Mouse (Mus musculus): ENCODE data around the gene Tor2a. TPM values are rescaled to one million over a fixed set of nuclear protein-coding genes. Genes with fewer than 3 reads are reported as not detected.
A peak's percentile ranks its signal among the peaks of the same experiment; 100 is the strongest.

Gene Tor2a
- polyA plus RNA-seq, 1 experiment from 2014 or later: 73.1 TPM

DNA sequence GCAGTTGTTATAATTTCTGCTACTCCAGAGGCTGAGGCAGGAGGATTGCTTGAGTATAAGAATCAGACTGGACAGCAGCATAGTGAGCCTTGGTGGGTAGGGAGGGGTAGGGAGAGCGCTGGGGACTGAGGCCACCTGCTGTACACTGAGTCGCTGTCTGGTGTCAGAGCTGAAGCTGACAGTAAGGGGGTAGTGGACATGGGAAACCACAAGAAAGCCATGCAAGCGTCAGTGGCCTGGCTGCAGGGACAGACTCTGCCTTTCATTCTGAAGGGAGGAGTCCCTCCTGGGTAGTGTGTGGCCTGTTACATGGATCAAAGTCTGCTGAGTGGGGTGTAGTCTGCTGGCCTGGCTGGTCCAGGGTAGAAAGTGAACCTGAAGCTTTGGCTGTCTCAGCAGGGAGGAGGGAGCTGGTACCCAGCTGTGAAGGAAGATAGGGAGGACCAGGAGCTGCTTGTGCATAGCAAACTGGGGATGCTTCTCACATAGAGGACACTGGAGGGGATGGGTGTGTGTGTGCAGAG is 20.7 kb upstream of the Tor2a start:
- no peak overlapping the region for H3K27ac ChIP-seq (ENCODE audit: low read length)
- H3K4me2 ChIP-seq (ENCODE audit: low read depth, low read length): no peak overlapping the region
- H3K4me3 ChIP-seq (ENCODE audit: low read length): no peak overlapping the region
- H3K36me3 ChIP-seq (ENCODE audit: control insufficient read depth, insufficient read depth, low read length): 0 out of 2 replicates have a peak, but pooled peaks cover 2% of the 10 kb centered on the region
- WGBS: 53% methylated on average over 3 of the region's 3 CpGs
- H3K9ac ChIP-seq (ENCODE audit: low read depth, low read length): 0 out of 2 replicates have a peak overlapping the region, but pooled peaks have one; percentile 20
- peak; percentile 70 for ATAC-seq
- no peaks in the 10 kb centered on the region for H3K9me3 ChIP-seq (ENCODE audit: control insufficient read depth, low read length)
- H3K4me1 ChIP-seq (ENCODE audit: control insufficient read depth, insufficient read depth, low read length): peaks cover 29% of the 10 kb centered on the region
- peaks cover 4% of the 10 kb centered on the region for H3K27me3 ChIP-seq (replicated peaks; ENCODE audit: control insufficient read depth, insufficient read depth, low read length)

DNA sequence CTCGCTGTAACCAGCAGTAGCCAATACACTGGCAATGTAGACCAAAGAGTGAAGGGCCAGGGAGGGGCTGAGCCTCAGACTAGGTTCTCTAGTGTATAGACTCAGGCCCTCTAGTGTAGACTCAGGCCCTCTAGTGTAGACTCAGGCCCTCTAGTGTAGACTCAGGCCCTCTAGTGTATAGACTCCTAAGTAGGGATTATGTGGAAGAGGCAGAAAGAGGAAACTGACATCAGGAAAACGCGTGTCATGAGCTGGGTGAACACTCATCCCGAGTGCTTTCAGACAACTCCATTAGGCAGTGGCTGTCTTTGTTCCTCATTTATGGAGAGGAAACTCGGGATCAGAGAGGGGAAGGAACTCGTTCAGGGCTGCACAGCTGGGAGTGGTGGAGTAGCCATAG is 20.0 kb upstream of the Tor2a start:
- no peak for ATAC-seq
- Histone ChIP-seq H3K4me3 (ENCODE audit: low read length) (no peak overlapping the region), H3K4me1 (ENCODE audit: control insufficient read depth, insufficient read depth, low read length) (peaks cover 36% of the 10 kb centered on the region), H3K4me2 (ENCODE audit: low read depth, low read length) (no peak overlapping the region), H3K9ac (ENCODE audit: low read depth, low read length) (0 out of 2 replicates have a peak overlapping the region, but pooled peaks have one; percentile 20), H3K27me3 (replicated peaks; ENCODE audit: control insufficient read depth, insufficient read depth, low read length) (peaks cover 10% of the 10 kb centered on the region), H3K36me3 (ENCODE audit: control insufficient read depth, insufficient read depth, low read length) (0 out of 2 replicates have a peak, but pooled peaks cover 2% of the 10 kb centered on the region), H3K9me3 (ENCODE audit: control insufficient read depth, low read length) (no peaks in the 10 kb centered on the region), H3K27ac (ENCODE audit: low read length) (no peak overlapping the region)
- WGBS: 56% methylated on average over 6 of the region's 6 CpGs

DNA sequence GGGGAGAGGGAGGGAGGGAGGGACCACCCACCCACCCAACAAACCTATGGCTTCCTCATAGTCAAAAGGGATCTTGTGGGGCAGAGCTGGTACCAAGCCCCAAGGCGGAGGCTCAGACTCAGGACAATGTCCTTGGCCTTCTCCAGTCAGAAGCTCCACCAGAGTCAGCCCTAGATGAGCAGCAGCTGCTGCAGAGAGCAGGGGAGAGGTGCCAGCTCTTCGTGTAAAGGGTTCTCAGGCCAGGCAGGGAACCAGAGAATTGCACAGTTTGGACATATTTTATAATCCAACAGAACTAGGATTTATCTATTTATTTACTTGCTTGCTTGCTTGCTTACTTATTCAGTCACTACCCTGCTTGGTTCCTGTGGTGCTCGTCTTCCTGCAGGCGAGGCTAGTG is 17.7 kb upstream of the Tor2a start:
- no peak overlapping the region for H3K4me3 ChIP-seq (ENCODE audit: low read length)
- no peak overlapping the region for H3K27ac ChIP-seq (ENCODE audit: low read length)
- H3K27me3 ChIP-seq (replicated peaks; ENCODE audit: control insufficient read depth, insufficient read depth, low read length): peaks cover 19% of the 10 kb centered on the region
- no peaks in the 10 kb centered on the region for H3K9me3 ChIP-seq (ENCODE audit: control insufficient read depth, low read length)
- H3K36me3 ChIP-seq (ENCODE audit: control insufficient read depth, insufficient read depth, low read length): 0 out of 2 replicates have a peak, but pooled peaks cover 2% of the 10 kb centered on the region
- ATAC-seq: no peak
- 72% methylated on average over 4 of the region's 4 CpGs for WGBS
- H3K4me1 ChIP-seq (ENCODE audit: control insufficient read depth, insufficient read depth, low read length): peaks cover 39% of the 10 kb centered on the region
- no peak overlapping the region for H3K9ac ChIP-seq (ENCODE audit: low read depth, low read length)
- H3K4me2 ChIP-seq (ENCODE audit: low read depth, low read length): no peak overlapping the region

DNA sequence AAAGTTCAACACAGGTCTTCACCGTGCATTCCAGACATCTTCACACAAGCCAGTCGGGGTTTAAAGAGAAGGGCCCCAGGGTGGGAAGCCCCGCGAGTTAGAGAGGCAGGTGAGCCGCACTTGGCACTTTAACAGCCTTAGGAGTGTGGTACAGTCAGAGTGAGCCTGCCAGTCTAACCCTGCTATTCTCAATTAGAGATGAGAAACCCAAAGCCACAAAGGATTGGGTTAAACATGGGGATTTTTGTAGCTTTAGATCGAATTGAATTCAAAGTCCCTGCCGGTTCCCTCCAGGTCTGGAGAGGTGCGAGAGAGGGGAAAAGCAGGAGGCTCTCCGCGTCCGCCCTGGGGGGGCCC is 16.1 kb upstream of the Tor2a start, which contains the start of gene 6330409D20Rik:
Gene 6330409D20Rik, minus strand, starts transcription at position 101 of the 357 bp plus-strand sequence.
- ATAC-seq: no peak
- Histone ChIP-seq H3K4me3 (ENCODE audit: low read length) (peak within 1 kb of the TSS; percentile 48), H3K4me1 (ENCODE audit: control insufficient read depth, insufficient read depth, low read length) (peaks cover 30% of the 10 kb centered on the region), H3K9ac (ENCODE audit: low read depth, low read length) (peak within 1 kb of the TSS; percentile 64), H3K36me3 (ENCODE audit: control insufficient read depth, insufficient read depth, low read length) (0 out of 2 replicates have a peak, but pooled peaks cover 2% of the 10 kb centered on the region), H3K9me3 (ENCODE audit: control insufficient read depth, low read length) (no peaks in the 10 kb centered on the region), H3K27ac (ENCODE audit: low read length) (no peak within 1 kb of the TSS), H3K27me3 (replicated peaks; ENCODE audit: control insufficient read depth, insufficient read depth, low read length) (peaks cover 19% of the 10 kb centered on the region), H3K4me2 (ENCODE audit: low read depth, low read length) (peak within 1 kb of the TSS; percentile 84)
- 12% methylated on average over 11 of the region's 11 CpGs for WGBS

DNA sequence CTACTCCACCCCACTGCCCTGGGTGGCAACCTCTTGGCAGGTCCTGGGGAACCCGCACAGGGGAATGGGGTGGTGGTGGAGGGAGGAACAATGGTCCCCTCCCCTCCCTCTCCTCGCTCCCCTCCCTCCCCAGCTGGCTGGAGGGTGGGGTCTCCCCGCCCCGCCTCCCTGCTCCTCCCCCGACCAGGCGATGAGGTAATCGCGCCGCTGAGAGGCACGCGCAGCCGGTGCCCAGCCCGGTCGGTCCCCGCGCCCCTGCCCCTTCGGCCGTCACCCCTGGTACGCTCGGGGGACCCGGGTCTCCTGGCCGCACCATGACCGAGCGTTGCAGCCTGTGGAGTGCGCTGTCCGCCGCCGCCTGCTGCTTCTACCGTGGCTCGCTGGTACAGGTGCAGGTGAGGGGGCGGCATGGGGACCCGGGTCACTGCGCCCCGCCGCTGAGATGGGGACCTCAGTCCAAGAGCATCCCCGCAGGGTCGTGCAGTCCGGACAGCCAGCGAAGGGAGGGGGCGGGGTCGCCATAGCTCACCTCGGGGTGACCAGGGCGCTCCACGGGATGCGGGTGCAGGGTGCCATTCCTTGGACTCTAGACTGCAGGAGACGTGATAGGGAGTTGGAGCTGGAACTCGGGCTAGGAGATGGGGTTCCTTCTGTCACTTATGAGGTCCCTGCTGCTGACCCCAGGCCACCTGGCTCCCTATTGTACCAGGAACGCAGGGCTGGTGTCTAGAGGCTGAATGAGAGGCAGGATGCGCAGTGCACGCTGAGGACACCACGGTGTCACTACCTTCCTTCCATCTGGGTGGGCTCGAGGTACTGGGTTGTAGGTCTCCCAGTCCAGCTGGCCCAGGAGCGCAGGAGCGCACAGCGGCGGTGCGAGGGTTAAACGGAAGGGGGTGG is 15.5 kb upstream of the Tor2a start:
- H3K36me3 ChIP-seq (ENCODE audit: control insufficient read depth, insufficient read depth, low read length): 0 out of 2 replicates have a peak, but pooled peaks cover 2% of the 10 kb centered on the region
- peak; percentile 27 for ATAC-seq
- peaks cover 19% of the 10 kb centered on the region for H3K27me3 ChIP-seq (replicated peaks; ENCODE audit: control insufficient read depth, insufficient read depth, low read length)
- no peak overlapping the region for H3K27ac ChIP-seq (ENCODE audit: low read length)
- no peaks in the 10 kb centered on the region for H3K9me3 ChIP-seq (ENCODE audit: control insufficient read depth, low read length)
- peaks cover 26% of the 10 kb centered on the region for H3K4me1 ChIP-seq (ENCODE audit: control insufficient read depth, insufficient read depth, low read length)
- peak overlapping the region; percentile 64 for H3K9ac ChIP-seq (ENCODE audit: low read depth, low read length)
- H3K4me3 ChIP-seq (ENCODE audit: low read length): peak overlapping the region; percentile 48
- peak overlapping the region; percentile 84 for H3K4me2 ChIP-seq (ENCODE audit: low read depth, low read length)
- 5% methylated on average over 53 of the region's 58 CpGs for WGBS

DNA sequence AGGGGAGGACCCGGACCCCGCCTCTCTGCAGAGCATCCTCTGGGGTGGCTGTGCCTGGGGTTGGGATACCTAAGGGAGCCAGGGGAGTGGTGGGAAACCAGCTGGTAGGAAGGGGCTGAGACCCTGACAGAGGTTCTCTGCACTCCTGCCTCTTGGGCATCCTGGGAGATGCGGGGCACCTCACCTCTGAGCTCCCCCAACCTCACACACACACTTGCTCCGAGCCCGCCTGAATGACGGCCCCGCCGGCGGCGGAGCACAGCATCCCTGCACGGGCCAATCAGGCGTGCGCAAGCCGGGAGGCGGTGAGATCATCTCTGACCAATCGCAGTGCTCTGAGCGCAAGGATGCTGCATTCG is 14.9 kb upstream of the Tor2a start:
- 14% methylated on average over 18 of the region's 18 CpGs for WGBS
- ATAC-seq: peak; percentile 45

DNA sequence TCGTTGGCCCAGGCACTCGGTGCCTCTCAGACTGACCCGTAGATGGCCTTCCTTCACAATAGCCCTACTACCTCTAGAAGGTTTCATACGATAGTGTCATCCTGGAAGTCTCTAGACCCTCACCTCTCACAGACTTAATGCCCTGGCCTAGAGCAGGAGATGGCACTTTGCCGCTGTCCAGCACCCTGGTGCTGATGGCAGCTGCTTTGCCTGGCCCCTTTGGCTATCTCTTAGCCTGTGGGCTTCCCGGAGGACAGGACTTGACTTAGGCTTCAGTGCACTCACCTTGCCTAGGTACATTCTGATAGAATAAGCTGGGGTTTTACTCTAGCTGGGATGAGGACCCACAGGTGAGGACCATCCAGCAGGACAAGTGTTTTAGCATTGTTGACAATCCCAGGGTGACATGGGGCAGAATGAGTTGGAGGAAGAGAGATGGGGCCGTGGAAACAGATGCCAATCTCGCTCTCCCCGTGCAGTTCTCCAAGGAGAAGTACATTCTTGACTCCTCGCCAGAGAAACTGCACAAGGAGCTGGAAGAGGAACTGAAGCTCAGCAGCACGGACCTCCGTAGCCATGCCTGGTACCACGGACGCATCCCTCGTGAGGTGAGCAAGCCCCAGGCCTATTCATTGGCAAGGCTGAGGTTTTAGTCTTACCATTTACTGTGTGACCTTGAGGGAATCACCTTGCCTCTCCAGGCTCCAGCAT is 12.6 kb upstream of the Tor2a start:
- no peak overlapping the region for H3K4me3 ChIP-seq (ENCODE audit: low read length)
- H3K9ac ChIP-seq (ENCODE audit: low read depth, low read length): no peak overlapping the region
- H3K36me3 ChIP-seq (ENCODE audit: control insufficient read depth, insufficient read depth, low read length): no peaks in the 10 kb centered on the region; the same call in 1 of the 2 replicates
- WGBS: 77% methylated on average over 15 of the region's 15 CpGs
- no peak overlapping the region for H3K27ac ChIP-seq (ENCODE audit: low read length)
- peaks cover 18% of the 10 kb centered on the region for H3K4me1 ChIP-seq (ENCODE audit: control insufficient read depth, insufficient read depth, low read length)
- H3K27me3 ChIP-seq (replicated peaks; ENCODE audit: control insufficient read depth, insufficient read depth, low read length): peaks cover 19% of the 10 kb centered on the region
- no peaks in the 10 kb centered on the region for H3K9me3 ChIP-seq (ENCODE audit: control insufficient read depth, low read length)
- no peak overlapping the region for H3K4me2 ChIP-seq (ENCODE audit: low read depth, low read length)
- ATAC-seq: no peak

More for the DNA sequence above, 14.9 kb upstream of the Tor2a start:
- Histone ChIP-seq H3K4me1 (ENCODE audit: control insufficient read depth, insufficient read depth, low read length) (peaks cover 21% of the 10 kb centered on the region), H3K9ac (ENCODE audit: low read depth, low read length) (peak overlapping the region; percentile 64), H3K27me3 (replicated peaks; ENCODE audit: control insufficient read depth, insufficient read depth, low read length) (peaks cover 19% of the 10 kb centered on the region), H3K4me3 (ENCODE audit: low read length) (peak overlapping the region; percentile 48), H3K4me2 (ENCODE audit: low read depth, low read length) (peak overlapping the region; percentile 84; the same call in 1 of the 2 replicates), H3K36me3 (ENCODE audit: control insufficient read depth, insufficient read depth, low read length) (0 out of 2 replicates have a peak, but pooled peaks cover 2% of the 10 kb centered on the region), H3K27ac (ENCODE audit: low read length) (no peak overlapping the region), H3K9me3 (ENCODE audit: control insufficient read depth, low read length) (no peaks in the 10 kb centered on the region)

DNA sequence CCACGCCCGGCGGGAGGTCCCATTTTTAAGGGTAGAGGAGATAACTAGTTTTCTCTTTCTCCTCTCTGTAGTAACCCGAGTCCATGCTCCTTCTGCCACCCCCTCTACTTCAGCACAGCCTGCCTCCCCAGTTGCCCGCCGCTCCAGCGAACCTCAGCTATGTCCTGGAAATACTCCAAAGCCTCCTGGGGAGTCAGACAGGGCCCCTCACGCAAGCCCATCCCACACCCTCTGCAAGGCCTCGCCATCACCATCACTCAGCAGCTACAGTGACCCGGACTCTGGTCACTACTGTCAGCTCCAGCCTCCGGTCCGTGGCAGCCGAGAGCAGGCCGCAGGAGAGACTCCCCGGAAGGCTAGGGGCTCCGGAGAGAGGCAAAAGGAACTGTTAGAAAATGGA is 8.0 kb upstream of the Tor2a start:
- WGBS: 91% methylated on average over 16 of the region's 16 CpGs
- ATAC-seq: no peak
- peaks cover 7% of the 10 kb centered on the region; the same call in 1 of the 2 replicates for H3K4me1 ChIP-seq (ENCODE audit: control insufficient read depth, insufficient read depth, low read length)
- H3K36me3 ChIP-seq (ENCODE audit: control insufficient read depth, insufficient read depth, low read length): peaks cover 3% of the 10 kb centered on the region
- H3K27ac ChIP-seq (ENCODE audit: low read length): no peak overlapping the region
- no peak overlapping the region for H3K9ac ChIP-seq (ENCODE audit: low read depth, low read length)
- no peaks in the 10 kb centered on the region for H3K9me3 ChIP-seq (ENCODE audit: control insufficient read depth, low read length)
- H3K27me3 ChIP-seq (replicated peaks; ENCODE audit: control insufficient read depth, insufficient read depth, low read length): no peaks in the 10 kb centered on the region
- no peak overlapping the region for H3K4me2 ChIP-seq (ENCODE audit: low read depth, low read length)
- H3K4me3 ChIP-seq (ENCODE audit: low read length): no peak overlapping the region

DNA sequence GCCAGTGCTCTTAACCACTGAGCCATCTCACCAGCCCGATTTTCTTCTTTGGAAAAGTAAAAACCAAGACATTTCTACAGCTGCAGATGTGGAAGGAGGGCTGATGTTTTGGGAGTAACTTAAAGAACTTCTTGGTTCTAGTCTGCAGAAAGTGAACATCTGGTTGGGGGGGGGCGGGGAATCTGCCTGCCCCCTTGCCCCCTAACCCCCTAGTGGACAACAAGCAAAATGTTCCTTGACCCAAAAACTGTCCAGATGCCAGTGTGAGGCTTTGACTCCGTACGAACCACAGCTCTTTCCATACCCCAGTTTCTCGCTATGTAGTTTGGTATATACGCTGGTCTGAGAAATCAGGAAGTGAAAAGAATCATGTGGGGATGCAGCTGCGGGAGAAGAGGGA is 6.8 kb upstream of the Tor2a start:
- 72% methylated on average over 7 of the region's 7 CpGs for WGBS
- no peaks in the 10 kb centered on the region for H3K27me3 ChIP-seq (replicated peaks; ENCODE audit: control insufficient read depth, insufficient read depth, low read length)
- no peak overlapping the region for H3K9ac ChIP-seq (ENCODE audit: low read depth, low read length)
- peaks cover 3% of the 10 kb centered on the region for H3K36me3 ChIP-seq (ENCODE audit: control insufficient read depth, insufficient read depth, low read length)
- no peaks in the 10 kb centered on the region for H3K9me3 ChIP-seq (ENCODE audit: control insufficient read depth, low read length)
- no peak for ATAC-seq
- H3K4me3 ChIP-seq (ENCODE audit: low read length): no peak overlapping the region
- H3K4me1 ChIP-seq (ENCODE audit: control insufficient read depth, insufficient read depth, low read length): peaks cover 7% of the 10 kb centered on the region; the same call in 1 of the 2 replicates
- H3K27ac ChIP-seq (ENCODE audit: low read length): no peak overlapping the region
- H3K4me2 ChIP-seq (ENCODE audit: low read depth, low read length): no peak overlapping the region

Measured in intestine, embryonic 16.5 days (tissue).